ENCODE assay signal across 8 mouse cellular contexts in genomic region chr15:79691023-79691508, GRCm38 (mm10). TPM values are rescaled to one million over a fixed set of nuclear protein-coding genes. Genes with fewer than 3 reads are reported as not detected.
DNase-seq lines count a peak whose midpoint lies in the region; ATAC-seq lines count a peak whose summit lies in the region.

No protein-coding gene starts in this region.

- no peak for ATAC-seq in erythroblast, adult 5-6 weeks (replicated peaks; ENCODE audit: low FRiP score, poor library complexity, severe bottlenecking)
- ATAC-seq in heart, embryonic 14.5 days (ENCODE audit: insufficient number of reproducible peaks, insufficient read depth, low FRiP score, low read depth) = 0 out of 2 replicates have a peak, but pooled peaks have one; percentile 0
- no peak for ATAC-seq in liver, embryonic 11.5 days (replicated peaks; ENCODE audit: low FRiP score)
- peak; percentile 18 for ATAC-seq in neural tube, embryonic 15.5 days (ENCODE audit: low FRiP score)

- H3K27me3 ChIP-seq in erythroblast, embryonic 14.5 days (ENCODE audit: control insufficient read depth) = no peaks in the 10 kb centered on the region
- no peaks in the 10 kb centered on the region for H3K27me3 ChIP-seq in heart, embryonic 14.5 days (ENCODE audit: control insufficient read depth, insufficient read depth, low read length)
- H3K27me3 ChIP-seq in liver, embryonic 11.5 days (replicated peaks; ENCODE audit: control insufficient read depth, insufficient read depth, low read length) = no peaks in the 10 kb centered on the region
- no peaks in the 10 kb centered on the region for H3K27me3 ChIP-seq in neural tube, embryonic 15.5 days (replicated peaks)

- peak overlapping the region; percentile 89 for H3K4me3 ChIP-seq in erythroblast, embryonic 14.5 days (replicated peaks)
- H3K4me3 ChIP-seq in heart, embryonic 14.5 days (ENCODE audit: control insufficient read depth in 1 of 2, insufficient read depth in 1 of 2, low read depth in 1 of 2, low read length in 2 of 2) = peak overlapping the region; percentile 82 to 95
- peak overlapping the region; percentile 97 for H3K4me3 ChIP-seq in liver, embryonic 11.5 days (ENCODE audit: low read depth, low read length)
- H3K4me3 ChIP-seq in neural tube, embryonic 15.5 days (replicated peaks) = peak overlapping the region; percentile 75

- H3K27ac ChIP-seq in heart, embryonic 14.5 days (replicated peaks in 1 of 2; ENCODE audit: control insufficient read depth in 1 of 2, insufficient read depth in 1 of 2, low read depth in 2 of 2, low read length in 2 of 2) = peak overlapping the region; percentile 50 to 87; a peak in 3 of 4 replicates
- H3K27ac ChIP-seq in liver, embryonic 11.5 days (ENCODE audit: low read depth, low read length) = peak overlapping the region; percentile 89
- peak overlapping the region; percentile 86 for H3K27ac ChIP-seq in neural tube, embryonic 15.5 days (replicated peaks)

- H3K9ac ChIP-seq in heart, embryonic 14.5 days (ENCODE audit: low read length) = peak overlapping the region; percentile 93
- H3K9ac ChIP-seq in liver, embryonic 11.5 days (ENCODE audit: low read depth, low read length) = peak overlapping the region; percentile 99
- H3K9ac ChIP-seq in neural tube, embryonic 15.5 days (replicated peaks) = peak overlapping the region; percentile 75

- WGBS in heart, embryonic 14.5 days = under 1% methylated on average over 40 of the region's 53 CpGs
- WGBS in liver, embryonic 11.5 days = under 1% methylated on average over 51 of the region's 53 CpGs
- WGBS in neural tube, embryonic 15.5 days = 0% methylated on average over 36 of the region's 53 CpGs

- H3K4me2 ChIP-seq in heart, embryonic 14.5 days (ENCODE audit: low read length) = peak overlapping the region; percentile 99
- peak overlapping the region; percentile 91 for H3K4me2 ChIP-seq in liver, embryonic 11.5 days
- H3K4me2 ChIP-seq in neural tube, embryonic 15.5 days = peak overlapping the region; percentile 73

- peaks cover 79% of the 10 kb centered on the region for H3K4me1 ChIP-seq in erythroblast, embryonic 14.5 days (ENCODE audit: control insufficient read depth)
- peaks cover 5 to 22% of the 10 kb centered on the region in 2 experiments for H3K4me1 ChIP-seq in heart, embryonic 14.5 days (ENCODE audit: control insufficient read depth in 2 of 2, insufficient read depth in 2 of 2, low read length in 2 of 2)
- H3K4me1 ChIP-seq in liver, embryonic 11.5 days (replicated peaks; ENCODE audit: control insufficient read depth, insufficient read depth, low read length) = peaks cover 58% of the 10 kb centered on the region
- H3K4me1 ChIP-seq in neural tube, embryonic 15.5 days = peaks cover 50% of the 10 kb centered on the region

- H3K36me3 ChIP-seq in erythroblast, embryonic 14.5 days (ENCODE audit: control insufficient read depth) = peaks cover 40% of the 10 kb centered on the region
- H3K36me3 ChIP-seq in heart, embryonic 14.5 days (ENCODE audit: control insufficient read depth, insufficient read depth, low read length) = peaks cover under 1% of the 10 kb centered on the region
- H3K36me3 ChIP-seq in liver, embryonic 11.5 days (ENCODE audit: control insufficient read depth, insufficient read depth, low read length) = 0 out of 2 replicates have a peak, but pooled peaks cover 2% of the 10 kb centered on the region
- H3K36me3 ChIP-seq in neural tube, embryonic 15.5 days = peaks cover 6% of the 10 kb centered on the region; the same call in 1 of the 2 replicates

- peak; percentile 64 for DNase-seq in urinary bladder, adult 2 months (ENCODE audit: low spot score)
- DNase-seq in urinary bladder, postnatal 36 days (ENCODE audit: low spot score in 2 of 2) = no peak
- peak; percentile 53 for DNase-seq in liver, embryonic 11.5 days (ENCODE audit: low spot score)
- DNase-seq in embryo, embryonic 9.5 days (ENCODE audit: extremely low spot score) = no peak

- H3K9me3 ChIP-seq in erythroblast, embryonic 14.5 days (ENCODE audit: control insufficient read depth, low read length) = no peaks in the 10 kb centered on the region
- no peaks in the 10 kb centered on the region for H3K9me3 ChIP-seq in heart, embryonic 14.5 days (ENCODE audit: control insufficient read depth, low read length)
- no peaks in the 10 kb centered on the region for H3K9me3 ChIP-seq in liver, embryonic 11.5 days (ENCODE audit: control insufficient read depth, low read length)
- no peaks in the 10 kb centered on the region for H3K9me3 ChIP-seq in neural tube, embryonic 15.5 days (replicated peaks)

RNA-seq across cellular contexts. Expression of gene Gtpbp1, which starts 0.4 kb away (rescaled TPM):
- 21.9 and 23.6 TPM in 2 replicates for polyA plus RNA-seq in erythroblast, embryonic 14.5 days (2012)
- total RNA-seq in erythroblast, adult 5-6 weeks (2015; ENCODE audit: low replicate concordance) = 14.4 and 35.2 TPM in 2 replicates
- 23.6 and 31.2 TPM in 2 replicates for total RNA-seq in erythroblast, adult 5-6 weeks (2017; ENCODE audit: low replicate concordance)
- 20.0 and 32.1 TPM in 2 replicates for polyA plus RNA-seq in urinary bladder, adult 2 months (2012; rRNA removed)
- 25.3 and 26.2 TPM in 2 replicates for polyA plus RNA-seq in heart, embryonic 14.5 days (2014; fragmentation: Nextera tagmentation; extraction: Ambion mirVana)
- 58.8 and 61.8 TPM in 2 replicates for polyA plus RNA-seq in liver, embryonic 11.5 days (2014; fragmentation: Nextera tagmentation; extraction: Ambion mirVana)
- 43.2 and 44.0 TPM in 2 replicates for polyA plus RNA-seq in neural tube, embryonic 15.5 days (2015; fragmentation: Nextera tagmentation; extraction: Ambion mirVana)

RNA-seq across cellular contexts. Expression of gene Josd1, which starts 3.3 kb away (rescaled TPM):
- 1.8 and 2.5 TPM in 2 replicates for polyA plus RNA-seq in erythroblast, embryonic 14.5 days (2012)
- total RNA-seq in erythroblast, adult 5-6 weeks (2015; ENCODE audit: low replicate concordance) = 6.0 and 6.7 TPM in 2 replicates
- total RNA-seq in erythroblast, adult 5-6 weeks (2017; ENCODE audit: low replicate concordance) = 9.1 and 9.2 TPM in 2 replicates
- polyA plus RNA-seq in urinary bladder, adult 2 months (2012; rRNA removed) = 30.1 and 34.1 TPM in 2 replicates
- 17.5 and 18.2 TPM in 2 replicates for polyA plus RNA-seq in heart, embryonic 14.5 days (2014; fragmentation: Nextera tagmentation; extraction: Ambion mirVana)
- polyA plus RNA-seq in liver, embryonic 11.5 days (2014; fragmentation: Nextera tagmentation; extraction: Ambion mirVana) = 25.9 and 28.3 TPM in 2 replicates
- 20.6 and 21.8 TPM in 2 replicates for polyA plus RNA-seq in neural tube, embryonic 15.5 days (2015; fragmentation: Nextera tagmentation; extraction: Ambion mirVana)

RNA-seq across cellular contexts. Expression of gene Tomm22, which starts 20.4 kb away (rescaled TPM):
- polyA plus RNA-seq in erythroblast, embryonic 14.5 days (2012) = 12.2 and 13.5 TPM in 2 replicates
- total RNA-seq in erythroblast, adult 5-6 weeks (2015; ENCODE audit: low replicate concordance) = 40.9 and 49.3 TPM in 2 replicates
- total RNA-seq in erythroblast, adult 5-6 weeks (2017; ENCODE audit: low replicate concordance) = 26.8 and 57.8 TPM in 2 replicates
- polyA plus RNA-seq in urinary bladder, adult 2 months (2012; rRNA removed) = 93.0 and 110 TPM in 2 replicates
- 233 and 237 TPM in 2 replicates for polyA plus RNA-seq in heart, embryonic 14.5 days (2014; fragmentation: Nextera tagmentation; extraction: Ambion mirVana)
- polyA plus RNA-seq in liver, embryonic 11.5 days (2014; fragmentation: Nextera tagmentation; extraction: Ambion mirVana) = 306 and 326 TPM in 2 replicates
- polyA plus RNA-seq in neural tube, embryonic 15.5 days (2015; fragmentation: Nextera tagmentation; extraction: Ambion mirVana) = 231 and 246 TPM in 2 replicates

RNA-seq across cellular contexts. Expression of gene Cby1, which starts 32.1 kb away (rescaled TPM):
- polyA plus RNA-seq in erythroblast, embryonic 14.5 days (2012) = 5.9 and 7.1 TPM in 2 replicates
- total RNA-seq in erythroblast, adult 5-6 weeks (2015; ENCODE audit: low replicate concordance) = 0.77 and 4.4 TPM in 2 replicates
- total RNA-seq in erythroblast, adult 5-6 weeks (2017; ENCODE audit: low replicate concordance) = 5.3 and 16.6 TPM in 2 replicates
- polyA plus RNA-seq in urinary bladder, adult 2 months (2012; rRNA removed) = 14.8 and 16.4 TPM in 2 replicates
- polyA plus RNA-seq in heart, embryonic 14.5 days (2014; fragmentation: Nextera tagmentation; extraction: Ambion mirVana) = 47.6 and 48.7 TPM in 2 replicates
- 32.9 and 34.1 TPM in 2 replicates for polyA plus RNA-seq in liver, embryonic 11.5 days (2014; fragmentation: Nextera tagmentation; extraction: Ambion mirVana)
- 85.0 and 94.6 TPM in 2 replicates for polyA plus RNA-seq in neural tube, embryonic 15.5 days (2015; fragmentation: Nextera tagmentation; extraction: Ambion mirVana)

RNA-seq across cellular contexts. Expression of gene Fam227a, which starts 32.3 kb away (rescaled TPM):
- polyA plus RNA-seq in erythroblast, embryonic 14.5 days (2012) = not detected in 2 replicates
- total RNA-seq in erythroblast, adult 5-6 weeks (2015; ENCODE audit: low replicate concordance) = 3.3 and 3.5 TPM in 2 replicates
- total RNA-seq in erythroblast, adult 5-6 weeks (2017; ENCODE audit: low replicate concordance) = 0.70 and 5.0 TPM in 2 replicates
- polyA plus RNA-seq in urinary bladder, adult 2 months (2012; rRNA removed) = 3.3 and 3.4 TPM in 2 replicates
- 0.66 and 2.0 TPM in 2 replicates for polyA plus RNA-seq in heart, embryonic 14.5 days (2014; fragmentation: Nextera tagmentation; extraction: Ambion mirVana)
- polyA plus RNA-seq in liver, embryonic 11.5 days (2014; fragmentation: Nextera tagmentation; extraction: Ambion mirVana) = 0.32 and 0.74 TPM in 2 replicates
- polyA plus RNA-seq in neural tube, embryonic 15.5 days (2015; fragmentation: Nextera tagmentation; extraction: Ambion mirVana) = 3.0 and 3.7 TPM in 2 replicates

Comparison
In these comparisons a context has a peak if more than half of its experiments do, and no peak if none do; other contexts are left out.
1. DNase-seq: peak in urinary bladder, adult 2 months (single experiment) and liver, embryonic 11.5 days (single experiment); none in urinary bladder, postnatal 36 days (0 of 2) and embryo, embryonic 9.5 days (single experiment).
2. ATAC-seq: peak in heart, embryonic 14.5 days (single experiment) and neural tube, embryonic 15.5 days (single experiment); none in erythroblast, adult 5-6 weeks (single experiment) and liver, embryonic 11.5 days (single experiment).
3. Peak in every context shown above with its lines, with median percentiles within 50 percentile points of each other: H3K4me3 ChIP-seq, H3K27ac ChIP-seq, H3K4me2 ChIP-seq and H3K9ac ChIP-seq.